Mouse (Mus musculus) bone marrow macrophage, adult 2 months (primary cell): Measurements from ENCODE around the gene Tfap2c.

Experiments used
- CTCF ChIP-seq: IDR thresholded peaks from 2 replicates; pipeline ENCODE4 v1.5.1; 2012; ENCODE audit warnings: low read depth, mild to moderate bottlenecking, low read length, moderate library complexity
- POLR2A ChIP-seq: IDR thresholded peaks from 2 replicates; pipeline ENCODE4 v1.6.1; 2012; ENCODE audit warnings: mild to moderate bottlenecking, low read depth, low read length, borderline replicate concordance

- TF ChIP-seq CTCF = no peak
- TF ChIP-seq POLR2A = no peak
These were observed 47.7 kb downstream of the Tfap2c start for GRCm38 (mm10) chr2:172597056-172597455.
